Mouse (Mus musculus): ENCODE measurements around the gene Nemp1. TPM values are rescaled to one million over a fixed set of nuclear protein-coding genes. Genes with fewer than 3 reads are reported as not detected.

Gene Nemp1
- polyA plus RNA-seq, 1 experiment from 2014 or later, result 11.2 TPM

DNA sequence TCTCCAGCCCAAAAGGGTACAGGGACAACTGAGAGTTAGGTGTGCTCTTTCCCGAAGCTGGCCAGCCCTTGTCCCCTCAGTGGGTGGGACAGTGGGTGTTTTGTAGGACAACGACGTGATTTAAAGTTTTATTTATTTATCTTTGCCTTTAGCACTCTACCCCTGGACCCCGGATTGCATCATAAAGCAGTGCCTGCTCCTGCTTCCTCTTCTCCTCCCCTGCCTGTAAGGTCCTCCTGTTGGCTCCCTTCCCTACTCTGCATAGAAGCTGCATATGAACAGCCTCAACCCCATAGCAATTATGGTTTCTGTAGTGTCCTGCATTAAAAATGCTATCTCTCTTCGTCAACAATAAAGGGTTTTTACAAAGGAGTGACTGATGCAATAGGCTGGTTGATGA, 64.7 kb downstream of the Nemp1 start:
- Histone ChIP-seq H3K4me2 (ENCODE audit: low read depth, low read length) (no peak overlapping the region), H3K36me3 (ENCODE audit: control insufficient read depth, insufficient read depth, low read length) (no peaks in the 10 kb centered on the region), H3K4me1 (ENCODE audit: control insufficient read depth, insufficient read depth, low read length) (no peaks in the 10 kb centered on the region), H3K9ac (ENCODE audit: low read depth, low read length) (no peak overlapping the region), H3K9me3 (ENCODE audit: control insufficient read depth, low read length) (no peaks in the 10 kb centered on the region), H3K4me3 (ENCODE audit: low read depth, low read length) (no peak overlapping the region), H3K27ac (replicated peaks; ENCODE audit: low read depth, low read length) (no peak overlapping the region), H3K27me3 (replicated peaks; ENCODE audit: control insufficient read depth, insufficient read depth, low read length) (0 out of 2 replicates have a peak, but pooled peaks cover 4% of the 10 kb centered on the region)
- 30% methylated on average over 5 of the region's 5 CpGs for WGBS
- ATAC-seq (ENCODE audit: low read depth), result no peak
- DNase-seq (ENCODE audit: low spot score), result no peak

DNA sequence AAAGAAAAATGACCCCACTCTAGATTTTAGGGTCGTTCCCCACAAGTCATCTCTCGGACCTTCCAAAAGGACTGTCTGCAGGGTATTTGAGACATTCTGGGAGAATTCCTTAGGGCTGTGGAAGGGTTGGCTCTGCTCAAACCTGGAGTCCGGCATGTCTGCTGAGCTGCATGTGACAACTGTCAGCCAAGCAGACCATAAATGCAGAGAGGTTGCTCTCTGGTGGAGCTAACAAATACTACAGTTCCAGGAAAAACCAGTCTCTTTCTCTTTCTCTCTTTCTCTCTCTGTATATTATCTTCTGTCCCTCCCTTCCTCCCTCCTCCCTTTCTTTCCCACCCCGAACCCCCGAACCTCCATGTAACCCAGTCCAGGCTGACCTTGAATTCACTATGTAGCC, 67.7 kb downstream of the Nemp1 start:
- Histone ChIP-seq H3K9ac (ENCODE audit: low read depth, low read length) (no peak overlapping the region), H3K4me2 (ENCODE audit: low read depth, low read length) (no peak overlapping the region), H3K4me3 (ENCODE audit: low read depth, low read length) (no peak overlapping the region), H3K27ac (replicated peaks; ENCODE audit: low read depth, low read length) (no peak overlapping the region), H3K27me3 (replicated peaks; ENCODE audit: control insufficient read depth, insufficient read depth, low read length) (no peaks in the 10 kb centered on the region), H3K36me3 (ENCODE audit: control insufficient read depth, insufficient read depth, low read length) (no peaks in the 10 kb centered on the region), H3K9me3 (ENCODE audit: control insufficient read depth, low read length) (no peaks in the 10 kb centered on the region), H3K4me1 (ENCODE audit: control insufficient read depth, insufficient read depth, low read length) (no peaks in the 10 kb centered on the region)
- DNase-seq (ENCODE audit: low spot score) (peak; percentile 49), ATAC-seq (ENCODE audit: low read depth) (no peak)
- 40% methylated on average over 5 of the region's 5 CpGs for WGBS

DNA sequence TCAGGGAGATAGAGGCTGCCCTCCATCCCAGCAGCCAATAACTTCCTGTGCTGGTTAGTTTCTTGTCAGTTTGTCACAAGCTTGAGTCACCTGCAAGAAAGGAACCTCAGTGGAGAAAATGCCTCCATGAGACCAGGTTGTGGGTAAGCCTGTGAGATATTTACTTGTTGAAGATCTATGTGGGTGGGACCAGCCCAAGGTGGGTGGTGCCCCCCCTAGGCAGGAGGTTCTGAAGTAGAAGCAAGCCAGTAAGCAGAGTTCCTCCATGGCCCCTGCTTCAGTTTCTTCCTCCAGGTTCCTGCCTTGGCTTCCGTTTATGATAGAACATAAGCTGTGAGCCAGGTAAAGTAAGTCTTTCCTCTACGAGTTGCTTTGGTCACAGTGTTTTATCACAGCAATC, 69.6 kb downstream of the Nemp1 start:
- no peak overlapping the region for H3K4me2 ChIP-seq (ENCODE audit: low read depth, low read length)
- no peaks in the 10 kb centered on the region for H3K27me3 ChIP-seq (replicated peaks; ENCODE audit: control insufficient read depth, insufficient read depth, low read length)
- no peak for ATAC-seq (ENCODE audit: low read depth)
- no peaks in the 10 kb centered on the region for H3K9me3 ChIP-seq (ENCODE audit: control insufficient read depth, low read length)
- 0 out of 2 replicates have a peak, but pooled peaks cover under 1% of the 10 kb centered on the region for H3K36me3 ChIP-seq (ENCODE audit: control insufficient read depth, insufficient read depth, low read length)
- 78% methylated on average over 2 of the region's 2 CpGs for WGBS
- peaks cover 8% of the 10 kb centered on the region; the same call in 1 of the 2 replicates for H3K4me1 ChIP-seq (ENCODE audit: control insufficient read depth, insufficient read depth, low read length)
- no peak overlapping the region for H3K27ac ChIP-seq (replicated peaks; ENCODE audit: low read depth, low read length)
- H3K4me3 ChIP-seq (ENCODE audit: low read depth, low read length), result no peak overlapping the region
- no peak overlapping the region for H3K9ac ChIP-seq (ENCODE audit: low read depth, low read length)
- DNase-seq (ENCODE audit: low spot score), result no peak

DNA sequence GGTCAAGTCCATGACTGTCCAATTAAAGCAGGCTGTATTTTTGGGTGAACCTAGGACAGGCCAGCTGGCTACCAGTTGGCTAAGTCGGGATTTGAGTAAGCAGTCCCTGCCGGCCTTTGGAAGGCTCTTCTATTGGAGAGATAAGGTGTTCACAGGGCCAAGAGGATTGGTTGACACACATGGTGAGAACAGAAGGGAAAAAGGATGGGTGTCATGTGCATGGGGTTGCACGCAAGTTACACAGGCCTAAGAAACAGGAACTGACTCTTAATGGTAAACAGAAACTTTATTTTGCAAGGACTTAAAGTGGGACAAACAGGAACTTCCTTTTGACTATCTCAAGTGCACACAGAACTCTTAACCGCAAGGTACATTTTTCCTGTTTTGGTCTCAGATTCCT, 70.2 kb downstream of the Nemp1 start:
- peaks cover 7% of the 10 kb centered on the region for H3K36me3 ChIP-seq (ENCODE audit: control insufficient read depth, insufficient read depth, low read length)
- no peak overlapping the region for H3K4me2 ChIP-seq (ENCODE audit: low read depth, low read length)
- DNase-seq (ENCODE audit: low spot score) (no peak), ATAC-seq (ENCODE audit: low read depth) (no peak)
- H3K9me3 ChIP-seq (ENCODE audit: control insufficient read depth, low read length), result no peaks in the 10 kb centered on the region
- H3K9ac ChIP-seq (ENCODE audit: low read depth, low read length), result no peak overlapping the region
- no peaks in the 10 kb centered on the region for H3K27me3 ChIP-seq (replicated peaks; ENCODE audit: control insufficient read depth, insufficient read depth, low read length)
- WGBS, result 75% methylated on average over 4 of the region's 4 CpGs
- H3K27ac ChIP-seq (replicated peaks; ENCODE audit: low read depth, low read length), result no peak overlapping the region
- peaks cover 8% of the 10 kb centered on the region; the same call in 1 of the 2 replicates for H3K4me1 ChIP-seq (ENCODE audit: control insufficient read depth, insufficient read depth, low read length)
- no peak overlapping the region for H3K4me3 ChIP-seq (ENCODE audit: low read depth, low read length)

DNA sequence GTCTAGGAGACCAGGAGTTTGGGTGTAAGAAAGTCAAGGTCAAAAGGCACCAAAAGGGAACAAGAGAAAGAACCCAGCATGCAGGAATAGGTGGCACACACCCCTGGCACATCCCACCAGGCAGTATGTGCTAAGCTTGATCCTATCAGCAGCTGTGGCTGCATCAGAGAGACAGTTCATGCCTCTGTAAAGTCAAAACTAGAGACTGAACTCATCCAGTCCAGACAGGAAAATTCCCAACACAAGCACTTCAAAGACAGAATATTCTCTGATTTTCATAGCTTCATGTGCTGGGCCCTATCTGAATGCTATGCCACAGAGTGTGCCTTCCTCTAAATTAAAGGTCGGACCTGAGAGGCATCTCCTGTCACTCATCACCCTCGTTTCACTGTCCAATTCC, 70.9 kb downstream of the Nemp1 start:
- Histone ChIP-seq H3K4me1 (ENCODE audit: control insufficient read depth, insufficient read depth, low read length) (peaks cover 8% of the 10 kb centered on the region; the same call in 1 of the 2 replicates), H3K27ac (replicated peaks; ENCODE audit: low read depth, low read length) (no peak overlapping the region), H3K36me3 (ENCODE audit: control insufficient read depth, insufficient read depth, low read length) (peaks cover 13% of the 10 kb centered on the region), H3K9me3 (ENCODE audit: control insufficient read depth, low read length) (no peaks in the 10 kb centered on the region), H3K4me3 (ENCODE audit: low read depth, low read length) (no peak overlapping the region), H3K4me2 (ENCODE audit: low read depth, low read length) (no peak overlapping the region), H3K9ac (ENCODE audit: low read depth, low read length) (no peak overlapping the region), H3K27me3 (replicated peaks; ENCODE audit: control insufficient read depth, insufficient read depth, low read length) (no peaks in the 10 kb centered on the region)
- DNase-seq (ENCODE audit: low spot score) (no peak), ATAC-seq (ENCODE audit: low read depth) (no peak)
- 19% methylated on average over 2 of the region's 2 CpGs for WGBS

DNA sequence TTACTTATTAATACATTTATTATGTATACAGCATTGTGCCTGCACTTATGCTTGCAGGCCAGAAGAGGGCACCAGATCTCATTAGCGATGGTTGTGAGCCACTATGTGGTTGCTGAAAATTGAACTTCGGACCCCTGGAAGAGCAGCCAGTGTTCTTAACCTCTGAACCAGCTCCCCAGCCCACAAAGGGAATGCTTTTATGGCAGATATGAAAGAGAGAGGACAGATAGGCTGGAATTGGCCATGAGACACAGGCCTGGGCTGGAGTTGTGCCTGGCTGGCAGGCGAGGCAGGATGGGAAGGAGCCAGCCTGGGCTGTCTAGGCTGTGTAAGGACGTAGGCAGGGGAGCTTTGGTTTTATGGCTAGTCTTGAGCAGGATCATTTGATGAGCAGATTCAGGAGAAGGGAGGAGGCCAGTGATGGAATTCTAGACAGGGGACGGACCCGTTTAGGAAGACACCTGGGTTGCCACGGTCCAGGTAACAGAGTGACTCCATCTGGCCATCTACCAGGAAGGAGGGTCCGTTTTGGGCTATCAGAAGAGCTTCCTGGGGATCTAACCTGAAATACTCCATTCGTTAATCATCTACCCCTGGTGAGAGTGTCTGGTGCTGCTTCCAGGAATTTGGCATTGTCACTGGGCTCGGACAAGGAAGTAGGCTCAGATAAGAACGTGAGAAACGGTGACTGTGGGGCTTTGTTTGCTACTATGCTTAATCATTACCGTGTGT, 71.6 kb downstream of the Nemp1 start:
- ATAC-seq (ENCODE audit: low read depth) (no peak), DNase-seq (ENCODE audit: low spot score) (no peak)
- H3K9me3 ChIP-seq (ENCODE audit: control insufficient read depth, low read length), result no peaks in the 10 kb centered on the region
- H3K4me2 ChIP-seq (ENCODE audit: low read depth, low read length), result peak overlapping the region; percentile 89; the same call in 1 of the 2 replicates
- H3K27me3 ChIP-seq (replicated peaks; ENCODE audit: control insufficient read depth, insufficient read depth, low read length), result no peaks in the 10 kb centered on the region
- H3K4me3 ChIP-seq (ENCODE audit: low read depth, low read length), result peak overlapping the region; percentile 95; the same call in 1 of the 2 replicates
- peaks cover 21% of the 10 kb centered on the region for H3K36me3 ChIP-seq (ENCODE audit: control insufficient read depth, insufficient read depth, low read length)
- H3K9ac ChIP-seq (ENCODE audit: low read depth, low read length), result no peak overlapping the region
- H3K27ac ChIP-seq (replicated peaks; ENCODE audit: low read depth, low read length), result no peak overlapping the region; the same call in 1 of the 2 replicates
- peaks cover 8% of the 10 kb centered on the region; the same call in 1 of the 2 replicates for H3K4me1 ChIP-seq (ENCODE audit: control insufficient read depth, insufficient read depth, low read length)
- WGBS, result 48% methylated on average over 13 of the region's 13 CpGs

DNA sequence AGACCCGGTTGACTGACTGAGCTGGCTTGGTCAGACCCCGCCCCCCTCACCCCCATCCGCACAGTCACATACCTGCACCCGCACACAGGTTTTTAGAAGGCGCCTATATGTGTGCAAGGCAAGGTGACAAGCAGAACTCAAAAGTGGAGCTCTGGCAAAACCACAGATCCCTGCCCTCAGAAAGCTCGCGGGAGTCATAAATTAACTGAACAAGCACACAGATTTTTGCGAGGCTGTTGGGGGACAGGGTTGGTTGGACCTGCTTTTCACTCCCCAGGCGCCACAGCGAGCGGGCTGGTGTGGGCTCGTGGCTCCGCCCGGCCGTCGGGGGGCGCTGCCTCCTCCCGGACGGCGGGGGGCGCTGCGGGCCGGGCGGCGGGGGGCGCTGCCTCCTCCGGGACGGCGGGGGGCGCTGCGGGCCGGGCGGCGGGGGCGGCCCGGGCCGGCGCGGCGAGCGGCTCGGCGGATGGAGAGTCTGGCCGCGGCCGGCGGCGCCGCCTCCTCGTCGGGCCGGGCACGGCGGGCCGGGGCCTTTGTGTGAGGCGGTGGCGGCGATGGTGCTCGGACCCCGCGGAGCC, 72.5 kb downstream of the Nemp1 start, which contains the start of gene Zbtb39:
Gene Zbtb39, plus strand, starts transcription at position 456 of the 578 bp plus-strand sequence.
- Histone ChIP-seq H3K4me3 (ENCODE audit: low read depth, low read length) (peak within 1 kb of the TSS; percentile 95), H3K27me3 (replicated peaks; ENCODE audit: control insufficient read depth, insufficient read depth, low read length) (no peaks in the 10 kb centered on the region), H3K27ac (replicated peaks; ENCODE audit: low read depth, low read length) (peak within 1 kb of the TSS; percentile 80), H3K4me1 (ENCODE audit: control insufficient read depth, insufficient read depth, low read length) (peaks cover 8% of the 10 kb centered on the region; the same call in 1 of the 2 replicates), H3K9me3 (ENCODE audit: control insufficient read depth, low read length) (no peaks in the 10 kb centered on the region), H3K36me3 (ENCODE audit: control insufficient read depth, insufficient read depth, low read length) (peaks cover 30% of the 10 kb centered on the region), H3K9ac (ENCODE audit: low read depth, low read length) (peak within 1 kb of the TSS; percentile 98), H3K4me2 (ENCODE audit: low read depth, low read length) (peak within 1 kb of the TSS; percentile 89)
- peak; percentile 83 for DNase-seq (ENCODE audit: low spot score)
- peak; percentile 91 for ATAC-seq (ENCODE audit: low read depth)
- WGBS, result 4% methylated on average over 25 of the region's 61 CpGs

DNA sequence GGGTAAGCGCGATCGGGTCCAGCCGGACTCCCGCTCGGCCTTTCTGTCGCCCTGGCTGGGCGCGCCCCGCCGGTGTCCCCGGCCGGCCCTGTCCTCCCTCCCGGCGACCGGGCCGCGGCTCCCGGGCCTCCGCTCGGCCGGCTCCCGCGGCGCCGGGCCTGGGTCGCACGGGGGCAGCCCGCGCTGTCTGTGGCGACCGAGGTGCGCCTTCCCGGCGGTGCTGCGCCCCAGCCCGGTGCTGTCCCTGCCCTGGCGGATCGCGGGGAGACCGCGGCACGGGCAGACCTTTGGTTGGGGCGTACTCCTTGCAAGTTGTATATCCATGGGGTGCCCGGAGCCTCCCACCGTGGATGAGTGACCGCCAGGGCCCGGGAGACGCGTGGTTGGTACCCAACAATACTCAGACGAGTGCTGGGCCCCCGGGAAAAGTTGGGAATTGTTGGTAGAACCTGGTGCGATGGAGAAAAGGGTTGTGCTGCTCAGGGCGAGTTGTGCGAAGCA, 73.0 kb downstream of the Nemp1 start:
- Histone ChIP-seq H3K27me3 (replicated peaks; ENCODE audit: control insufficient read depth, insufficient read depth, low read length) (no peaks in the 10 kb centered on the region), H3K27ac (replicated peaks; ENCODE audit: low read depth, low read length) (peak overlapping the region; percentile 80), H3K4me3 (ENCODE audit: low read depth, low read length) (peak overlapping the region; percentile 95), H3K36me3 (ENCODE audit: control insufficient read depth, insufficient read depth, low read length) (peaks cover 35% of the 10 kb centered on the region), H3K4me1 (ENCODE audit: control insufficient read depth, insufficient read depth, low read length) (peaks cover 8% of the 10 kb centered on the region; the same call in 1 of the 2 replicates), H3K4me2 (ENCODE audit: low read depth, low read length) (peak overlapping the region; percentile 89), H3K9ac (ENCODE audit: low read depth, low read length) (peak overlapping the region; percentile 98), H3K9me3 (ENCODE audit: control insufficient read depth, low read length) (no peaks in the 10 kb centered on the region)
- DNase-seq (ENCODE audit: low spot score), result no peak
- peak; percentile 67 for ATAC-seq (ENCODE audit: low read depth)
- WGBS, result under 1% methylated on average over 22 of the region's 55 CpGs
